Mouse (Mus musculus) olfactory bulb, adult 2 months (tissue): ENCODE data around the gene Olfr49.

Experiments
- CTCF ChIP-seq: fragments of 200-500 bp; IDR thresholded peaks from 2 replicates; pipeline ENCODE4 v1.5.1; 2012; ENCODE audit warnings: low read depth, mild to moderate bottlenecking, low read length, moderate library complexity; ENCODE audit not compliant: insufficient read depth
- POLR2A ChIP-seq: fragments of 200-500 bp; IDR thresholded peaks from 2 replicates; pipeline ENCODE4 v1.6.1; 2012; ENCODE audit warnings: mild to moderate bottlenecking, low read depth, low read length, moderate library complexity; ENCODE audit not compliant: insufficient read depth

DNA sequence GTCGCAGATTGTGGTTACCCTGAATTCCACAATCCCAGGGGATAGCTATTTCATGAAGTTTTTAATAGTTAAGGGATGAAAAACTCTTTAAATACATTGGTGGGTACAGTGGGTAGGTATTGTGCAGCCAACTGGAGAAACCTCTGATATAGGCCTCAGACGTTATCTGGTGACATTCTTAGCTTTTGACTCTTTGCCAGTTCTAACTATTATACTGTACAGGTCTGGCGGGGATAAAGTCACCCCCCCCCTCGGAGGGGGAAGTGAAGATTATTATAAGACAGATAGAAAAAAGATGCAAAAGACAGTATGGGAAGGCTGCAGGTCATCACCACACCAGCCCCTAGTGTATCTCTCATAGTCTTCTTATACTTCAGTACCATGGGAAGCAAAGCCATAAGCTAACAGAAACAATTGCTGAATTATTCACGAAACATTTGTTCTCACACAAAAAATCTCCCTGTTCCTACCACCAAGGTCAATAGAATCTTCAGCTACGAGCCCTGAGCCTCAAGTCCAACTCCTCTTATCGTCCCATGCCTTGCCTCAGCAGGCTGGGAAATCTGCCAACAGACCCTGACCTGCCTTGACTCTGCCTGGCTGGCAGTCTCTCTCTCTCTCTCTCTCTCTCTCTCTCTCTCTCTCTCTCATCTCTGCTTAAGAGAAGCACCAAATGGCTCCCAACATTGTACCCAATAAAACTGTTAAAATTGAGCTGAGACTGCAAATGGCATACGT is 48.9 kb upstream of the Olfr49 start:
- no peak for TF ChIP-seq POLR2A
- TF ChIP-seq CTCF = no peak
